Mouse (Mus musculus): ENCODE data around the gene Pptc7.

GRCm38 (mm10) chr5:122265187-122265586, 19.0 kb upstream of the Pptc7 start:
- TF ChIP-seq POLR2A (IDR thresholded peaks at IDR 0.05; ENCODE audit: low read depth, low read length), result no peak
- TF ChIP-seq CTCF (IDR thresholded peaks at IDR 0.05; ENCODE audit: extremely low read depth, insufficient read depth, insufficient read length, insufficient replicate concordance), result no peak
